Mouse (Mus musculus): ENCODE results near the gene Klhdc3. TPM values are rescaled to one million over a fixed set of nuclear protein-coding genes. Genes with fewer than 3 reads are reported as not detected.

The Klhdc3 gene
- 110 and 113 TPM in 2 replicates for polyA plus RNA-seq (2015; fragmentation: Nextera tagmentation; extraction: Ambion mirVana)

DNA sequence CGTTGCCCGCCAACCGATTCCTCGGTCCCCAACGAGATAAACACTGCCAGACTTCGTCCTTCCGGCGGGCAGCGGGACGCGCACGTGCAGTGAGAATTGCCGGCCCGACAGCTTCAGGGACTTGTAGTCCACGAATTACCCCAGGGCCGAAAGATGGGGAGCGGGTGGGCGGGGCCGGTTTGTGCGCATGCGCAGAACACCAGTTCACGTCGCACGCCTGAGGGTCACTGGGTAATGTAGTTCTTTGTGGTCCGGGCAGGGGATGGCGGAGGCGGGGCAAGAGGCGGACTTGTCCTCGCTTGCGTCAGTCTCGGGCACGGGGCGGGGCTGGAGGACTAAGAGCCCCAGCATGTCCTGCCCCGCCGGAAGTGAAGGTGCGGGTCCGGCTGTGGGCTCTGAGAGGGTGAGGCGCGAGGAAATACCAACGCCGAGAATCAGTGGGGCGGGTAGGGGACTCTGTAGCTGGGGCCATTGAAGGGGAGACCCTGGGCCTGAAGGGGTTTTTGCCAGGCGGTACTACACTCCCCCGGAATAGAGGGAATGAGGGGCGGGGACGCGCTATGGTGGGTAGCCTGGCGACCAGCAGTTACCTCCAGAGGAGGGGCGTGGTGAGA, at the start of gene Klhdc3:
TSS of gene Klhdc3 (minus strand) at position 155 of the 614 bp plus-strand sequence.
- peak within 1 kb of the TSS; percentile 88 for H3K27ac ChIP-seq (ENCODE audit: low read length)
- H3K36me3 ChIP-seq (ENCODE audit: control insufficient read depth, insufficient read depth, low read length), result peaks cover 22% of the 10 kb centered on the region
- under 1% methylated on average over 49 of the region's 49 CpGs for WGBS
- peaks cover 18% of the 10 kb centered on the region for H3K4me1 ChIP-seq (ENCODE audit: control insufficient read depth, insufficient read depth, low read length)
- H3K9ac ChIP-seq (ENCODE audit: low read length), result peak within 1 kb of the TSS; percentile 77
- H3K9me3 ChIP-seq (replicated peaks; ENCODE audit: control insufficient read depth, low read length), result no peaks in the 10 kb centered on the region
- H3K4me2 ChIP-seq (ENCODE audit: low read depth, low read length), result peak within 1 kb of the TSS; percentile 77
- peak within 1 kb of the TSS; percentile 69 for H3K4me3 ChIP-seq (replicated peaks; ENCODE audit: low read length)
- no peaks in the 10 kb centered on the region for H3K27me3 ChIP-seq (ENCODE audit: control insufficient read depth, insufficient read depth, low read length)
- peak; percentile 98 for ATAC-seq (ENCODE audit: insufficient read depth, low FRiP score)

DNA sequence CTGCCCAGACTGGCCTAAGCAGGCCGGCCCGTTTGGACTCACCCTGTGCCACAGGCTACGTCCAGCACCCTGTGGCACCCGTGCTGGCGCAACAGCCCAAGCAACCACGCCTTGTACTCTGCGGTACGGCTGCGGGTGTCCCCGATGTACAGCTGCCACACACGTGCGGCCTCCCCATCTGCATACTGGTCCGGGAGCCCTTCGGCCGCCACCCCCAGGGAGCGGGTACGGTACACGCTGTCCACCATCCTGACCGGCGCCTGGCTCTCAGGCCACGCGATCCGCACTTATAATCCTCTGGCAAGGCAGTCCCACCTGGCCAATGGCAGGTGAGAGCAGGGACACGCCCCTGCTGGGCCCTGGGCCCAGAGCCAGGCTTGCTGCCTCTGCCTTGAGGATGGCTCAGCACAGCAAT, 48.2 kb upstream of the Klhdc3 start, which contains the start of gene Gnmt:
TSS of gene Gnmt (minus strand) at position 265 of the 415 bp plus-strand sequence.
- no peak within 1 kb of the TSS for H3K27ac ChIP-seq (ENCODE audit: low read length)
- H3K4me2 ChIP-seq (ENCODE audit: low read depth, low read length), result peak within 1 kb of the TSS; percentile 52
- no peaks in the 10 kb centered on the region for H3K27me3 ChIP-seq (ENCODE audit: control insufficient read depth, insufficient read depth, low read length)
- peak; percentile 77 for ATAC-seq (ENCODE audit: insufficient read depth, low FRiP score)
- peak within 1 kb of the TSS; percentile 29 for H3K4me3 ChIP-seq (replicated peaks; ENCODE audit: low read length)
- H3K36me3 ChIP-seq (ENCODE audit: control insufficient read depth, insufficient read depth, low read length), result no peaks in the 10 kb centered on the region; the same call in 1 of the 2 replicates
- no peaks in the 10 kb centered on the region for H3K9me3 ChIP-seq (replicated peaks; ENCODE audit: control insufficient read depth, low read length)
- H3K9ac ChIP-seq (ENCODE audit: low read length), result peak within 1 kb of the TSS; percentile 20
- WGBS, result 10% methylated on average over 24 of the region's 24 CpGs
- no peaks in the 10 kb centered on the region for H3K4me1 ChIP-seq (ENCODE audit: control insufficient read depth, insufficient read depth, low read length)

DNA sequence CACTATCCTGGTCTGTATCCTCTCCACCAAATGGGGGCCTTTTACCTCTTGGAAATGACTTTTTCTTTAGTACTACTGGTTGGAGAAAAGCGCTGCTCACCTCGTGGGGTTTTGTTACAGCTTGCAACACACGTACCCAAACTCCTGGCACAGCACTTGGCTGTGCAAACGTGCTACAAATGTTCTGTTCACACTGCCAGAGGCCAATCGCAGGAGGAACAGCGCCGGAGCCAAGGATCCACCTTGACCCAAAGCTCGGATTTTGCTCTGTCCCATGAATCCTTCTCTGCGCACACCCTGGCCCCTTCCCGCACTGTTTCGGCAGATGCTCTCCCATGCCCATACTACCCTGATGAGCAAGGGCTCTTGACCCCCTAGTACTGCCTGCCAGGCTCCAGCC, 47.8 kb upstream of the Klhdc3 start:
- no peak for ATAC-seq (ENCODE audit: insufficient read depth, low FRiP score)
- Histone ChIP-seq H3K27ac (ENCODE audit: low read length) (no peak overlapping the region), H3K36me3 (ENCODE audit: control insufficient read depth, insufficient read depth, low read length) (no peaks in the 10 kb centered on the region; the same call in 1 of the 2 replicates), H3K4me3 (replicated peaks; ENCODE audit: low read length) (peak overlapping the region; percentile 29), H3K27me3 (ENCODE audit: control insufficient read depth, insufficient read depth, low read length) (no peaks in the 10 kb centered on the region), H3K9me3 (replicated peaks; ENCODE audit: control insufficient read depth, low read length) (no peaks in the 10 kb centered on the region), H3K9ac (ENCODE audit: low read length) (peak overlapping the region; percentile 20; the same call in 1 of the 2 replicates), H3K4me1 (ENCODE audit: control insufficient read depth, insufficient read depth, low read length) (no peaks in the 10 kb centered on the region), H3K4me2 (ENCODE audit: low read depth, low read length) (peak overlapping the region; percentile 52)
- WGBS, result 45% methylated on average over 11 of the region's 11 CpGs

DNA sequence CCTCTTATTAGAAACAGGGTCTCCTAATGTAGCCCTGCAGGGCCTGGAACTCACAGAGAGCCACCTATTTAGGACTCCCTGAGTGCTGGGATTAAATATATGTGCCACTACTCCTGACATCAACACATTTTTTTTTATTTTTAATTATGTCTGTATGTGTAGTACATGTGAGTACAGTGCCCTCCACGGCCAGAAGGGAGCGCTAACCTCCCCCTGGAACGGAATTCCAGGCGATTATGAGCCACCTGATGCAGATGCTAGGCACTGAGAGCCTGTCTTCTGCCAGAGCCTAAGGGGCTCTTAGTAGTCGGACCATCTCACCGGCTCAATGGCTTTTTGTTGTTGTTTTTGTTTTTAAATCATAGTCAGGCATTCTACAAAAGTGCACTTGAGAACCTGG, 47.3 kb upstream of the Klhdc3 start:
- no peaks in the 10 kb centered on the region for H3K9me3 ChIP-seq (replicated peaks; ENCODE audit: control insufficient read depth, low read length)
- no peaks in the 10 kb centered on the region for H3K27me3 ChIP-seq (ENCODE audit: control insufficient read depth, insufficient read depth, low read length)
- H3K4me1 ChIP-seq (ENCODE audit: control insufficient read depth, insufficient read depth, low read length), result no peaks in the 10 kb centered on the region
- H3K4me2 ChIP-seq (ENCODE audit: low read depth, low read length), result no peak overlapping the region
- H3K4me3 ChIP-seq (replicated peaks; ENCODE audit: low read length), result no peak overlapping the region
- no peaks in the 10 kb centered on the region; the same call in 1 of the 2 replicates for H3K36me3 ChIP-seq (ENCODE audit: control insufficient read depth, insufficient read depth, low read length)
- no peak overlapping the region for H3K27ac ChIP-seq (ENCODE audit: low read length)
- ATAC-seq (ENCODE audit: insufficient read depth, low FRiP score), result no peak
- H3K9ac ChIP-seq (ENCODE audit: low read length), result no peak overlapping the region
- WGBS, result 37% methylated on average over 6 of the region's 6 CpGs

DNA sequence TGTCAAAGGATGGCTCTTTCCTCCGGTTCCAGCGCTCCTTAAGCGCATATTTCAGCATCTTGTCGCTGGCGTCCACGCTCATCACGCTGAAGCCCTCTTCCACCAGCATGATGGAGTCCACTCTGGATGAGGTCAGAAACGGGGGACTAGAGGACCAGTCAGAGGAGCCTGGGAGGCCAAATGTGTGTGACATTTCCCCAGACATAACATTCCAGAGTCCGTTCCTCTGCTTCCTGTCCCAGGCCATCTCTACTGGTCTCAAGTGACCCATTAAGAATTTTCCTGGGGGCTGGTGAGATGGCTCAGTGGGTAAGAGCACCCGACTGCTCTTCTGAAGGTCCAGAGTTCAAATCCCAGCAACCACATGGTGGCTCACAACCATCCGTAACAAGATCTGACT, 46.6 kb upstream of the Klhdc3 start:
- 87% methylated on average over 11 of the region's 11 CpGs for WGBS
- no peak for ATAC-seq (ENCODE audit: insufficient read depth, low FRiP score)
- H3K4me2 ChIP-seq (ENCODE audit: low read depth, low read length), result no peak overlapping the region
- H3K9me3 ChIP-seq (replicated peaks; ENCODE audit: control insufficient read depth, low read length), result no peaks in the 10 kb centered on the region
- H3K36me3 ChIP-seq (ENCODE audit: control insufficient read depth, insufficient read depth, low read length), result peaks cover 2% of the 10 kb centered on the region; the same call in 1 of the 2 replicates
- no peak overlapping the region for H3K9ac ChIP-seq (ENCODE audit: low read length)
- H3K4me1 ChIP-seq (ENCODE audit: control insufficient read depth, insufficient read depth, low read length), result no peaks in the 10 kb centered on the region
- H3K27me3 ChIP-seq (ENCODE audit: control insufficient read depth, insufficient read depth, low read length), result no peaks in the 10 kb centered on the region
- H3K27ac ChIP-seq (ENCODE audit: low read length), result no peak overlapping the region
- H3K4me3 ChIP-seq (replicated peaks; ENCODE audit: low read length), result no peak overlapping the region

DNA sequence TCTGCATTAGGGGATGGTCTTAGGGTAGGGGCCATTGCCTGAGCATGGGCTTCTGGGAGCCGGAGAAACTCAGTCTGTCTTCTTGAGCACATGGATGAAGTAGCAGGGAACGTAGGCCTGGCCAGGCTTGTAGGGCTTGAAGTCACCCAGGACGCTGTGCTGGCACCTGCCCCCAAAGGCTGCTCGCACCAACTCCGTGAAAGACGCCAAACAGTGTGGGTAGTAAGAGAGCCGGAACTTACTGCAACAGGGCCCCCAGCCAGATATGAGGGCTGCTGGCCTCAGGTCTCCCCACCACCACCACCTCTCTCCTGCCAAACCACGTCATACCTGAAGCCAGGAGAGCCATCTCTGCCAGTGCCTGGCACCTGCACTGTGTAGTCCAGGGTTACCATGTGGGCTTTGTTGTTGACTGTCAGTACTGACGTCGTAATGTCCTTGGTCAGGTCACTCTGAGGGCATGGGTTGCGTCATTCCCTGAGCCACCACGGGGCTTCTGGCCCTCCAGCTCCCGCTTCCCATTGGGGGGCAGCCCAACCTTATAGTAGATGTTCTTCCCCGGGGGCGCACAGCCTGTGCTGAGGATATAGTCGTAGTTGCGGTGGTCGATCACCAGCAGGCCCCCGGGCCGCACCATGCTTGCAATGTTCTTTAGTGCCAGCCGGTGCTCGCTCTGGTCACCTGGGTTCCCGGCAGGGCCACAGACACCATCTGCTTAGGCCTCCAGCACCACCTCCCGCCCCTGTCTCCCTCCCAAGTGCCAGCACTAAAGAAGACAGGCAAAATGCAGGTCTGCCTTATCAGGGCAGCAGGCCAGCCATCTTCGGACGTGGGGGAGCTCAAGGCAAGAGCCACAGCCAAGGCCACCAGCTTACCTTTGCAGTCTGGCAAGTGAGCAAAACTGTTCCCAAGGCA, 45.3 kb upstream of the Klhdc3 start:
- Histone ChIP-seq H3K9me3 (replicated peaks; ENCODE audit: control insufficient read depth, low read length) (no peaks in the 10 kb centered on the region), H3K27me3 (ENCODE audit: control insufficient read depth, insufficient read depth, low read length) (no peaks in the 10 kb centered on the region), H3K9ac (ENCODE audit: low read length) (no peak overlapping the region), H3K27ac (ENCODE audit: low read length) (no peak overlapping the region), H3K4me1 (ENCODE audit: control insufficient read depth, insufficient read depth, low read length) (no peaks in the 10 kb centered on the region), H3K36me3 (ENCODE audit: control insufficient read depth, insufficient read depth, low read length) (peaks cover 4% of the 10 kb centered on the region; the same call in 1 of the 2 replicates), H3K4me3 (replicated peaks; ENCODE audit: low read length) (no peak overlapping the region), H3K4me2 (ENCODE audit: low read depth, low read length) (no peak overlapping the region)
- WGBS, result 91% methylated on average over 26 of the region's 26 CpGs
- no peak for ATAC-seq (ENCODE audit: insufficient read depth, low FRiP score)

DNA sequence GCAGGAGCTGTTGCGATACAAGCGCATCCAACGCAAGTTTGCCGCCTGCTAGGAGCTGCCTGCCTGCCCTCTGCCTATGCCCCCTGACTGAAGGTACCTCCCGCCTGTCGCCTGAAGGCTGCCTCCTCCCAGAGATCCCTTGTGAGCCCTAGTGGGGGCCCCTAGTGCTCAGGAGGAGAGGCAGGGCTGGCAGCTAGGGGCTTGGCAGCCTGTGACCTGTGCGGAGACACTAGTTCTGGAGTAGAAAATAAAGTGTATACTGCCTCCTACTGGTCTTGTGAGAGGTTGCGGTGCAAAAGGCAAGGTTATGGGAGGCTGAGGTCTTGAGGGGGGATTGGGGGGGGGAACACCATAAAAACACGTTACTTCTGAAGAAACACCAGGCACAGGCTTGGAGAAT, 44.6 kb upstream of the Klhdc3 start:
- H3K9ac ChIP-seq (ENCODE audit: low read length), result peak overlapping the region; percentile 14; the same call in 1 of the 2 replicates
- no peak overlapping the region for H3K4me3 ChIP-seq (replicated peaks; ENCODE audit: low read length)
- H3K4me1 ChIP-seq (ENCODE audit: control insufficient read depth, insufficient read depth, low read length), result no peaks in the 10 kb centered on the region
- no peaks in the 10 kb centered on the region for H3K27me3 ChIP-seq (ENCODE audit: control insufficient read depth, insufficient read depth, low read length)
- H3K9me3 ChIP-seq (replicated peaks; ENCODE audit: control insufficient read depth, low read length), result no peaks in the 10 kb centered on the region
- WGBS, result 57% methylated on average over 9 of the region's 9 CpGs
- H3K27ac ChIP-seq (ENCODE audit: low read length), result no peak overlapping the region
- 0 out of 2 replicates have a peak, but pooled peaks have one; percentile 9 for ATAC-seq (ENCODE audit: insufficient read depth, low FRiP score)
- H3K4me2 ChIP-seq (ENCODE audit: low read depth, low read length), result no peak overlapping the region
- peaks cover 4% of the 10 kb centered on the region; the same call in 1 of the 2 replicates for H3K36me3 ChIP-seq (ENCODE audit: control insufficient read depth, insufficient read depth, low read length)

DNA sequence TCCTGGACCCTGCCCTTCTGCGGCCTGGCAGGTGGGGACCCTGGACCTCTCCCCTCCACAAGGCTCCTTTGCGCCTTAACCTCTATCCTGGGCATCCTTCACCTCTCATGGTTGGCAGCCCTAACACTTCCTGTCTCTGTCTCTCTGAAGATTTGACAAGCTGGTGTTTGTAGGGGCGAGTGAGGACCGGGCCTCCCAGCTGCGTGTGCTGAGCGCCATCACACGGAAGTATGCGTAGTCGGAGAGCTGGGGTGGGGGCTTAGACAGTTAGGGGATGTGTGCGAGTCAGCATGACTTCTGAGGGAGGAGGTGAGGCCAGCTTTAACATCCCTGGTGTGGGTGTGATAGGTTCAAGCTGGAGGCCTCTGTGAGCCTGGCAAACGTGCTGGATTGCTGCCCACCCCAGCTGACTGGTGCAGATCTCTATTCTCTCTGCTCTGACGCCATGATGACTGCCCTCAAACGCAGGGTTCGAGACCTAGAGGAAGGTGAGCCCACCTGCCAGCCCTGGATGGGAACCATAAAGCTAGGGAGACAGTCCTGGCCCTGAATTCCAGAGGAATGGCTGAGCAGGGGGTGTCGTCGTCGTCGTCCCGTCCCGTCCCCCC, 43.9 kb upstream of the Klhdc3 start:
- no peak overlapping the region for H3K27ac ChIP-seq (ENCODE audit: low read length)
- no peaks in the 10 kb centered on the region for H3K27me3 ChIP-seq (ENCODE audit: control insufficient read depth, insufficient read depth, low read length)
- no peak overlapping the region for H3K4me2 ChIP-seq (ENCODE audit: low read depth, low read length)
- WGBS, result 76% methylated on average over 20 of the region's 20 CpGs
- peaks cover 4% of the 10 kb centered on the region; the same call in 1 of the 2 replicates for H3K36me3 ChIP-seq (ENCODE audit: control insufficient read depth, insufficient read depth, low read length)
- no peaks in the 10 kb centered on the region for H3K9me3 ChIP-seq (replicated peaks; ENCODE audit: control insufficient read depth, low read length)
- no peak for ATAC-seq (ENCODE audit: insufficient read depth, low FRiP score)
- H3K9ac ChIP-seq (ENCODE audit: low read length), result no peak overlapping the region
- no peaks in the 10 kb centered on the region for H3K4me1 ChIP-seq (ENCODE audit: control insufficient read depth, insufficient read depth, low read length)
- H3K4me3 ChIP-seq (replicated peaks; ENCODE audit: low read length), result no peak overlapping the region

Data from stomach, embryonic 16.5 days (tissue).